Comparison of ENCODE assay signal across 15 mouse cellular contexts in genomic region chr3:149496829-149497471, GRCm38 (mm10).
DNase-seq lines count a peak whose midpoint lies in the region; ATAC-seq and TF ChIP-seq lines count a peak whose summit lies in the region.
"Had no signal": no experiment of that assay in that cellular context is flagged by ENCODE, and none has a peak within 500 bp of the region (broad histone marks: within the 10 kb centered on the region; RNA-seq: fewer than 3 reads in every experiment).

No protein-coding gene starts in this region.

- dilution Hi-C loops in CH12.LX (cut with MboI; ENCODE audit: extremely low pct_ligation_motif_present, extremely low pct_unique_long_range_greater_than_20kb, low sequenced_read_pairs): no loop called here

- no peak for DNase-seq in kidney, postnatal 14 days
- DNase-seq in CH12.LX (ENCODE audit: extremely low read depth): no peak
- no peak for DNase-seq in retina, postnatal 1 day
- DNase-seq in cerebellum, adult 11-12 months: no peak
- DNase-seq: cerebellum, postnatal 25 days; heart, adult 2 months; right cerebral cortex, postnatal 25 days; thymus, postnatal 4 days had no signal

- in situ Hi-C loops in CH12.LX (cut with MboI; ENCODE audit: low pct_ligation_motif_present, low pct_unique_long_range_greater_than_20kb, low sequenced_read_pairs): no loop called here

- 41% methylated on average over 10 of the region's 10 CpGs for WGBS in kidney, embryonic 16.5 days
- WGBS in limb, embryonic 13.5 days: 18% methylated on average over 10 of the region's 10 CpGs

- no peak overlapping the region for H3K9ac ChIP-seq in kidney, embryonic 16.5 days (replicated peaks; ENCODE audit: low read length)
- H3K9ac ChIP-seq in CH12.LX (ENCODE audit: insufficient read depth, low read depth): peak overlapping the region; percentile 48; the same call in 1 of the 2 replicates
- no peak overlapping the region for H3K9ac ChIP-seq in limb, embryonic 13.5 days
- H3K9ac ChIP-seq: hindbrain, embryonic 13.5 days; kidney, embryonic 15.5 days had no signal

- no peak for TF ChIP-seq RAD21 in CH12.LX (IDR thresholded peaks at IDR 0.05; ENCODE audit: low read depth, low read length)

- peaks cover 6% of the 10 kb centered on the region; the same call in 1 of the 2 replicates for H3K4me1 ChIP-seq in kidney, embryonic 16.5 days (ENCODE audit: insufficient read depth, low read length)
- H3K4me1 ChIP-seq in CH12.LX (ENCODE audit: control insufficient read depth in 1 of 2, insufficient read depth in 2 of 2): peaks cover 0 to 5% of the 10 kb centered on the region in 2 experiments; a peak in 1 of 4 replicates
- H3K4me1 ChIP-seq in limb, embryonic 13.5 days: peaks cover 18% of the 10 kb centered on the region
- H3K4me1 ChIP-seq: hindbrain, embryonic 13.5 days had no signal

- no peaks in the 10 kb centered on the region for H3K27me3 ChIP-seq in kidney, embryonic 16.5 days (ENCODE audit: insufficient read depth, low read length)
- no peaks in the 10 kb centered on the region for H3K27me3 ChIP-seq in CH12.LX (replicated peaks)
- H3K27me3 ChIP-seq in limb, embryonic 13.5 days: no peaks in the 10 kb centered on the region
- H3K27me3 ChIP-seq: hindbrain, embryonic 13.5 days; kidney, embryonic 15.5 days had no signal

- H3K4me2 ChIP-seq in kidney, embryonic 16.5 days (replicated peaks; ENCODE audit: low read depth, low read length): peak overlapping the region; percentile 29; the same call in 1 of the 2 replicates
- peak overlapping the region; percentile 47; the same call in 1 of the 2 replicates for H3K4me2 ChIP-seq in CH12.LX (ENCODE audit: insufficient read depth, low read depth, poor library complexity, severe bottlenecking)
- peak overlapping the region; percentile 35 for H3K4me2 ChIP-seq in limb, embryonic 13.5 days (replicated peaks)
- H3K4me2 ChIP-seq: hindbrain, embryonic 13.5 days; kidney, embryonic 15.5 days had no signal

- TF ChIP-seq CTCF in CH12.LX (conservative IDR thresholded peaks at IDR 0.05 in 1 of 2, IDR thresholded peaks at IDR 0.05 in 1 of 2; ENCODE audit: low read depth in 2 of 2, low read length in 2 of 2): no peak

- TF ChIP-seq POLR2A in CH12.LX (IDR thresholded peaks at IDR 0.05; ENCODE audit: low read depth, low read length): no peak

- H3K36me3 ChIP-seq in kidney, embryonic 16.5 days (ENCODE audit: insufficient read depth, low read length): no peaks in the 10 kb centered on the region
- H3K36me3 ChIP-seq in CH12.LX (replicated peaks in 1 of 2; ENCODE audit: control insufficient read depth in 1 of 2, insufficient read depth in 1 of 2, low read length in 1 of 2): no peaks in the 10 kb centered on the region
- no peaks in the 10 kb centered on the region for H3K36me3 ChIP-seq in limb, embryonic 13.5 days
- H3K36me3 ChIP-seq: hindbrain, embryonic 13.5 days; kidney, embryonic 15.5 days had no signal

- ATAC-seq in kidney, embryonic 16.5 days (ENCODE audit: low FRiP score, low TSS enrichment): no peak
- ATAC-seq in common myeloid progenitor, adult 5-6 weeks (replicated peaks; ENCODE audit: low read depth, poor library complexity, severe bottlenecking): peak; percentile 22; the same call in 1 of the 2 replicates
- ATAC-seq in limb, embryonic 13.5 days (ENCODE audit: low FRiP score, low read depth): peak; percentile 36; the same call in 1 of the 2 replicates
- ATAC-seq: CD4-positive, CD25-positive, alpha-beta regulatory T cell, adult 4 months had no signal

- no peaks in the 10 kb centered on the region for H3K9me3 ChIP-seq in kidney, embryonic 16.5 days (ENCODE audit: low read length)
- no peaks in the 10 kb centered on the region for H3K9me3 ChIP-seq in CH12.LX (replicated peaks; ENCODE audit: low read length)
- H3K9me3 ChIP-seq in limb, embryonic 13.5 days: no peaks in the 10 kb centered on the region
- H3K9me3 ChIP-seq: hindbrain, embryonic 13.5 days; kidney, embryonic 15.5 days had no signal

- H3K27ac ChIP-seq in kidney, embryonic 16.5 days (ENCODE audit: low read length): no peak overlapping the region
- no peak overlapping the region for H3K27ac ChIP-seq in CH12.LX (ENCODE audit: insufficient read depth, low read depth)
- peak overlapping the region; percentile 59 for H3K27ac ChIP-seq in limb, embryonic 13.5 days
- H3K27ac ChIP-seq: heart, adult 2 months; hindbrain, embryonic 13.5 days; kidney, embryonic 15.5 days; macrophage had no signal

- H3K4me3 ChIP-seq in kidney, embryonic 16.5 days (ENCODE audit: low read length): no peak overlapping the region
- H3K4me3 ChIP-seq in CH12.LX (replicated peaks in 1 of 3; ENCODE audit: low read depth in 2 of 3, low read length in 2 of 3, poor library complexity in 1 of 3): no peak overlapping the region
- H3K4me3 ChIP-seq in limb, embryonic 13.5 days: no peak overlapping the region
- H3K4me3 ChIP-seq: heart, adult 2 months; hindbrain, embryonic 13.5 days; kidney, embryonic 15.5 days had no signal

- no peaks in the 10 kb centered on the region for H3K79me2 ChIP-seq in CH12.LX (replicated peaks; ENCODE audit: control insufficient read depth, extremely low read depth, insufficient read depth, poor library complexity, severe bottlenecking)

- TF ChIP-seq EP300 in CH12.LX (IDR thresholded peaks at IDR 0.05; ENCODE audit: low read length): no peak

TF ChIP-seq in CH12.LX, 34 proteins besides CTCF, POLR2A, EP300 and RAD21:
- no peak for TF ChIP-seq SMC3 (IDR thresholded peaks at IDR 0.05; ENCODE audit: low read depth, low read length)
- TF ChIP-seq ZMIZ1 (IDR thresholded peaks at IDR 0.05; ENCODE audit: low read depth, low read length): no peak
- no peak for TF ChIP-seq PAX5 (IDR thresholded peaks at IDR 0.05; ENCODE audit: low read length)
- TF ChIP-seq ZC3H11A (IDR thresholded peaks at IDR 0.05; ENCODE audit: low read depth, low read length): no peak
- no peak for TF ChIP-seq MXI1 (IDR thresholded peaks at IDR 0.05; ENCODE audit: low read depth, low read length)
- no peak for TF ChIP-seq MEF2A (IDR thresholded peaks at IDR 0.05; ENCODE audit: borderline replicate concordance, low read depth, low read length)
- no peak for TF ChIP-seq ETS1 (conservative IDR thresholded peaks at IDR 0.05; ENCODE audit: low read depth, low read length)
- TF ChIP-seq ZNF384 (IDR thresholded peaks at IDR 0.05; ENCODE audit: low read depth, low read length): no peak
- TF ChIP-seq E2F4 (IDR thresholded peaks at IDR 0.05; ENCODE audit: insufficient replicate concordance, low read depth, low read length): no peak
- no peak for TF ChIP-seq SIN3A (IDR thresholded peaks at IDR 0.05; ENCODE audit: low read length)
- no peak for TF ChIP-seq NELFE (IDR thresholded peaks at IDR 0.05; ENCODE audit: low read depth, low read length)
- no peak for TF ChIP-seq UBTF (IDR thresholded peaks at IDR 0.05; ENCODE audit: low read depth, low read length)
